Mouse (Mus musculus): ENCODE data around the gene Pim3. TPM values are rescaled to one million over a fixed set of nuclear protein-coding genes. Genes with fewer than 3 reads are reported as not detected.

Pim3 gene
- polyA plus RNA-seq, 1 experiment, result 26.9 TPM

DNA sequence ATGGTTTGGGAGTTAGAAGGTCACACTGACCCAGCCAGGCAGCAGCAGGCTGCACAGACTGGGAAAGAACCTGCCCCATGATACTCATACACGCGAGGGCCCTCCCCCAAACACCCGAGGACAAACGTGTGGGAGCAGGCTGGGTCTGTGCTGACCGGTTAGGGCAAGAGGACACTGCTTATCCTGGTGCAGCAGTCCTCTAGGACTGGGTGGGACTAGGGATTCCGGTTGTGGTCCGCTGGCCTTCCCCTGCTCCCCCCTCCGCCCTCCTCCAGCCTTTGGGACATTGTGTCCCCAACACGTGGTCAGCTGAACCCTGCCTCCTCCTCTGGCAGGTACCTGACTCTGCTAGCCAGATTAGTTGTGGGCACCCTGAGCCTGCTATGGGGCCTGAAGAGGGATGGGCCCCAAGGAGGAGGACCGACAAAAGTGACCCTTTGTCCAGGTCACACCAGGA, 13.7 kb downstream of the Pim3 start:
- no peaks in the 10 kb centered on the region for H3K36me3 ChIP-seq (ENCODE audit: control insufficient read depth, insufficient read depth)
- no peaks in the 10 kb centered on the region for H3K79me2 ChIP-seq (ENCODE audit: control insufficient read depth, insufficient read depth)
- no peak overlapping the region for H3K4me3 ChIP-seq
- H3K27me3 ChIP-seq (ENCODE audit: control insufficient read depth, insufficient read depth, insufficient read length), result no peaks in the 10 kb centered on the region
- TF ChIP-seq E2F4 (IDR thresholded peaks at IDR 0.05; ENCODE audit: insufficient read depth), result no peak
- no peak for TF ChIP-seq POLR2AphosphoS2 (IDR thresholded peaks at IDR 0.05; ENCODE audit: insufficient read length, low read depth)
- TF ChIP-seq TCF3 (IDR thresholded peaks at IDR 0.05; ENCODE audit: insufficient read length, low read depth), result no peak
- TF ChIP-seq CEBPB (IDR thresholded peaks at IDR 0.05; ENCODE audit: insufficient read depth, poor library complexity, severe bottlenecking), result no peak
- TF ChIP-seq MYOG (IDR thresholded peaks at IDR 0.05; ENCODE audit: control insufficient read depth in 1 of 3, insufficient read depth in 1 of 3, insufficient read length in 2 of 3, low read depth in 2 of 3), result no peak
- H3K4me2 ChIP-seq (ENCODE audit: low read depth), result no peak overlapping the region
- H3ac ChIP-seq (ENCODE audit: control insufficient read depth, insufficient read length), result no peak overlapping the region

DNA sequence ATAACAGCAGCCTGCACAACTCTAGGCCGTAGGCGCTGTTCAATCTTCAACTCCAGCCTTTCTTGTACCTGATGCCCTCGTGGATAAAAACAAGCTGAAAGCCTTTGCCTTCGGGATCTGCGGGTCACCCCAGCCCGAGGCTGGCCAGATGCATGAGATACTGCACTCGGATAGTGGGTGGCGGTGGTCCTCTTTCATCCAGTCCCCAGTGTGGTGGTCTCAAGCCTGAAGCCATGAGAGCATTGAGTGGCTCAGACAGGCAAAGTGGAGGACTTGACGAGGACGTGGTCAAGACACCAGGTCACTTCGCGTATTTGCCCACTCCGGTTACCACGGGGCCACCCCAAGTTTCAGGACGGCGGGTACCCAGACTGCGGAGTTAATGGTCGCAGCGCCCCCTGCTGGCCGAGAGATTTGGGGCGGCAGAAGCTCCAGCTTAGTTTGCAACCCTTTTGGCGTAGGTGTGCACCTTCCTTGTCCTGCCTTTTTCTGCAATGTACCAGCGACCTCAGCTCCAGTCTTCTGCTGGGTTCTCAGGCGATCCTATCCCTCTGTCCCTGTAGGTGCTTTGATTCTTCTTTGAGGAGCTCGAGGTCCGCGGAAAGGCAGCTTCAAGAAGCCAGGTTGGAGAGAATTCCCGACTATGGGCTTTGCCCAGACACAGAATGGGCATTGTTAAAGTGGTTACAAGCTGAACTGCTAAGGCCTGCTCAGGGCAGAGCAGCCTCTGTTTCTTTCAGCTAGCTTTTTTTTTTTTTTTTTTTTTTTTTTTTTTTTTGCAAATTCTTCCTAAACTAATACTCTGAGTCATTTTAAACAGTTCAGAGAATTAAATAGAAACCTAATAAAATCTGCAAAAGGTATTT, 14.4 kb downstream of the Pim3 start:
- H3K27me3 ChIP-seq (ENCODE audit: control insufficient read depth, insufficient read depth, insufficient read length), result peaks cover 3% of the 10 kb centered on the region
- no peak for TF ChIP-seq MYOG (IDR thresholded peaks at IDR 0.05; ENCODE audit: control insufficient read depth in 1 of 3, insufficient read depth in 1 of 3, insufficient read length in 2 of 3, low read depth in 2 of 3)
- no peak for TF ChIP-seq MAX (IDR thresholded peaks at IDR 0.05; ENCODE audit: low read depth)
- TF ChIP-seq E2F4 (IDR thresholded peaks at IDR 0.05; ENCODE audit: insufficient read depth), result no peak
- no peak for TF ChIP-seq REST (IDR thresholded peaks at IDR 0.05; ENCODE audit: insufficient read depth, insufficient read length)
- no peak for TF ChIP-seq SRF (IDR thresholded peaks at IDR 0.05; ENCODE audit: control insufficient read depth, insufficient read length, low read depth)
- no peak for TF ChIP-seq MYOD1 (IDR thresholded peaks at IDR 0.05; ENCODE audit: control insufficient read depth in 1 of 3, insufficient read length in 2 of 3, low read depth in 2 of 3)
- TF ChIP-seq CEBPB (IDR thresholded peaks at IDR 0.05; ENCODE audit: insufficient read depth, poor library complexity, severe bottlenecking), result no peak
- TF ChIP-seq POLR2A (IDR thresholded peaks at IDR 0.05; ENCODE audit: insufficient read length, low read depth), result no peak
- no peak for TF ChIP-seq TCF12 (IDR thresholded peaks at IDR 0.05; ENCODE audit: insufficient read depth, poor library complexity, severe bottlenecking)
- no peak for TF ChIP-seq POLR2AphosphoS2 (IDR thresholded peaks at IDR 0.05; ENCODE audit: insufficient read length, low read depth)
- no peak for TF ChIP-seq TCF3 (IDR thresholded peaks at IDR 0.05; ENCODE audit: insufficient read length, low read depth)
- TF ChIP-seq USF1 (IDR thresholded peaks at IDR 0.05; ENCODE audit: low read depth), result no peak
- H3K4me2 ChIP-seq (ENCODE audit: low read depth), result peak overlapping the region; percentile 64
- H3K36me3 ChIP-seq (ENCODE audit: control insufficient read depth, insufficient read depth), result no peaks in the 10 kb centered on the region
- H3ac ChIP-seq (ENCODE audit: control insufficient read depth, insufficient read length), result no peak overlapping the region
- no peaks in the 10 kb centered on the region for H3K79me2 ChIP-seq (ENCODE audit: control insufficient read depth, insufficient read depth)
- no peak overlapping the region for H3K4me3 ChIP-seq

DNA sequence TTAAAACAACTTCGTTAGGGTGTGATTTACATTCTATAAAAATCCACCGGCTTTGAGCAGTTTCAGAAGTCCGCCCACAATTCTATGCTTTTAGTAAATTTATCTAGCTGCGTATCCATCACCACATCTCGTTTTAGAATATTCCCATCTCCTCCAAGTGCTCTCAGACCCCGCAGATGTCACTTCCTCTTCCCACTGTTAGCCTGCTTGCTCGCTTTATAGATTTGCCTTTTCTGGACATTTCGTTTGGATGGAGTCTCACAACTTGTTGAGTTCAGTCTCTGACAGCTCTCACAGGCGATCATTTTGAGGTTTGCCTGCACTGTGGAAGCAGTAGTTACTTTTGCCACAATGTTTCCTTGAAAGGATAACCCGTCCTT, 15.0 kb downstream of the Pim3 start:
- Histone ChIP-seq H3ac (ENCODE audit: control insufficient read depth, insufficient read length) (no peak overlapping the region), H3K4me3 (no peak overlapping the region), H3K27me3 (ENCODE audit: control insufficient read depth, insufficient read depth, insufficient read length) (peaks cover 8% of the 10 kb centered on the region), H3K4me2 (ENCODE audit: low read depth) (no peak overlapping the region), H3K36me3 (ENCODE audit: control insufficient read depth, insufficient read depth) (no peaks in the 10 kb centered on the region), H3K79me2 (ENCODE audit: control insufficient read depth, insufficient read depth) (no peaks in the 10 kb centered on the region)
- no peak for TF ChIP-seq TCF12 (IDR thresholded peaks at IDR 0.05; ENCODE audit: insufficient read depth, poor library complexity, severe bottlenecking)
- TF ChIP-seq MAX (IDR thresholded peaks at IDR 0.05; ENCODE audit: low read depth), result no peak
- no peak for TF ChIP-seq TCF3 (IDR thresholded peaks at IDR 0.05; ENCODE audit: insufficient read length, low read depth)
- no peak for TF ChIP-seq MYOG (IDR thresholded peaks at IDR 0.05; ENCODE audit: control insufficient read depth in 1 of 3, insufficient read depth in 1 of 3, insufficient read length in 2 of 3, low read depth in 2 of 3)
- TF ChIP-seq CEBPB (IDR thresholded peaks at IDR 0.05; ENCODE audit: insufficient read depth, poor library complexity, severe bottlenecking), result no peak
- no peak for TF ChIP-seq SRF (IDR thresholded peaks at IDR 0.05; ENCODE audit: control insufficient read depth, insufficient read length, low read depth)
- TF ChIP-seq REST (IDR thresholded peaks at IDR 0.05; ENCODE audit: insufficient read depth, insufficient read length), result no peak
- no peak for TF ChIP-seq E2F4 (IDR thresholded peaks at IDR 0.05; ENCODE audit: insufficient read depth)
- TF ChIP-seq USF1 (IDR thresholded peaks at IDR 0.05; ENCODE audit: low read depth), result no peak
- TF ChIP-seq POLR2AphosphoS2 (IDR thresholded peaks at IDR 0.05; ENCODE audit: insufficient read length, low read depth), result no peak
- no peak for TF ChIP-seq POLR2A (IDR thresholded peaks at IDR 0.05; ENCODE audit: insufficient read length, low read depth)
- no peak for TF ChIP-seq MYOD1 (IDR thresholded peaks at IDR 0.05; ENCODE audit: control insufficient read depth in 1 of 3, insufficient read length in 2 of 3, low read depth in 2 of 3)

DNA sequence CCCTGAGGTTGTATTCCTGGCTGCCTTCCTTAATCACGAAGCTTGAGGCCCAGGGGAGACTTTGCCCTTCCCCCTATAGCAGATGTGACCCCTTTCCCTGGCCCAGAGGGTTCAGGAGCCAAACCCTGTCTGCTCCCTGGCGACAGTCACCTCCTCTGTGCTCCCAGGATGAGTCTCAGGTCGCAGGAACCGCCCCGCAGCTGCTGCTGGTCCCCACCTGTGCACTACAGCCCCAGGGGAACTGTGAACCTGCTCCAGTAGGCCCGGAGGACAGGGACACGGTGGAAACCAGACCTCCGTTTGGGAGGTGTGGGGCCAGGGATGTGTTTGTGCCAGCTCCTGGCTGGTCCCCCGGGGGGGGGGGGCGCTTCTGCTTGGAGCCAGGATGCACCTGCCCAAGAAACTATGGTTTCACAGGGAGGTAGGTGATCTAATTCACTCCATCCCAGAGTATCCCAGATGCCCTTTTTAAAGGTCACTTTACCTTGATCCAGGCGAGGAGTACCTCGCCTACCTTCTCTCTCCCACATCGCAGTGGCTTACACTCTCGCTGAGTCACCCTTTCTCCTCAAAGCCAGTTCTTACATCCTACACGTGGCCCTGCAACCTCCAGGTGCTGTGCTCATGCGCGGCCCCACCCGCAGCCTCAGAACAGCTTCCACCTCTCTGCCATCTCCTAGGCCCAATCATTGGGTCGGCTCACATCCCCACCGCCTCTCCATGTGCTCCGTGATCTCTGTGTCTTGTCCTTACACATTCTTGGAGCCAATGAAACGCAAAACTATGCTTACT, 19.5 kb downstream of the Pim3 start:
- no peak overlapping the region for H3K4me2 ChIP-seq (ENCODE audit: low read depth)
- H3K36me3 ChIP-seq (ENCODE audit: control insufficient read depth, insufficient read depth), result no peaks in the 10 kb centered on the region

More for the DNA sequence above, 19.5 kb downstream of the Pim3 start:
- no peak overlapping the region for H3ac ChIP-seq (ENCODE audit: control insufficient read depth, insufficient read length)
- TF ChIP-seq REST (IDR thresholded peaks at IDR 0.05; ENCODE audit: insufficient read depth, insufficient read length), result no peak
- no peak overlapping the region for H3K4me3 ChIP-seq
- H3K79me2 ChIP-seq (ENCODE audit: control insufficient read depth, insufficient read depth), result no peaks in the 10 kb centered on the region
- H3K27me3 ChIP-seq (ENCODE audit: control insufficient read depth, insufficient read depth, insufficient read length), result peaks cover 8% of the 10 kb centered on the region
